Mouse (Mus musculus) embryonic fibroblast, embryonic 13.5 days (primary cell): ENCODE results near the gene Fam98c.

Experiments used
- CTCF ChIP-seq: IDR thresholded peaks from 2 replicates; pipeline ENCODE4 v1.5.1; 2011; ENCODE audit warnings: mild to moderate bottlenecking, control low read depth, low read length, moderate library complexity, borderline replicate concordance; ENCODE audit not compliant: insufficient read depth
- POLR2A ChIP-seq: IDR thresholded peaks from 2 replicates; pipeline ENCODE4 v1.6.1; 2011; ENCODE audit warnings: low read depth, mild to moderate bottlenecking, control low read depth, low read length, moderate library complexity

- peak; percentile 45; the same call in 1 of the 2 replicates for TF ChIP-seq POLR2A
- no peak for TF ChIP-seq CTCF
Measured at GRCm38 (mm10) chr7:29158264-29158663, 2.2 kb upstream of the Fam98c start.
